Mouse (Mus musculus): ENCODE results near the gene Scn4b. TPM values are rescaled to one million over a fixed set of nuclear protein-coding genes. Genes with fewer than 3 reads are reported as not detected.

Scn4b gene
- polyA plus RNA-seq, 1 experiment = 0.91 TPM

DNA sequence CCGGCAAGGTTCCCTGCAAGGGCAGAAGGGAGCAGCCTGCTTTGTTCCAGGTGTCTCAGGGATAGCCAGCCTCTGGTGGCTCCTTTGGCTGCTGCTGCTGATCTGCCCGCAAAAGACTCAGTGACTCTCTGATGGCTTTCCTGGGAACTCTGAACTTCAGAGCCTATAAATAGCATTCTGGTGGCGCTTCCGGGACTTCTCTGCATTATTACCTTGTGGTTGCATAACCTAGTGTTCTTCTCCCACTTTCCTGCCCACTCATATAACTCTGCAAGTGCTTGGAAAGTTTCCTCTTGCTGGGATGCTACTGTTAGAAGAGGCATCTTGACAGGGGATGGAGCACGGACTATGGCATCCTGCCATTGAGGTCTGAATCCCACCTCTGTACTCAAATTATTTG lies 59.4 kb downstream of the Scn4b start:
- TF ChIP-seq CTCF (IDR thresholded peaks at IDR 0.05; ENCODE audit: extremely low read depth, insufficient read depth, insufficient read length, insufficient replicate concordance) = no peak
- no peak for TF ChIP-seq POLR2A (IDR thresholded peaks at IDR 0.05; ENCODE audit: low read depth, low read length)
- Histone ChIP-seq H3K36me3 (ENCODE audit: control insufficient read depth, insufficient read depth, low read length) (no peaks in the 10 kb centered on the region), H3K4me3 (ENCODE audit: extremely low read depth, insufficient read depth, insufficient read length) (no peak overlapping the region), H3K4me1 (ENCODE audit: control insufficient read depth, insufficient read depth, insufficient read length) (peaks cover 4% of the 10 kb centered on the region; the same call in 1 of the 2 replicates), H3K27me3 (ENCODE audit: control insufficient read depth, insufficient read depth, low read length) (no peaks in the 10 kb centered on the region), H3K27ac (ENCODE audit: insufficient read depth, low read length) (no peak overlapping the region)
- DNase-seq (ENCODE audit: low read depth in 1 of 2, low spot score in 2 of 2) = no peak
- WGBS = 71% methylated on average over 5 of the region's 5 CpGs

DNA sequence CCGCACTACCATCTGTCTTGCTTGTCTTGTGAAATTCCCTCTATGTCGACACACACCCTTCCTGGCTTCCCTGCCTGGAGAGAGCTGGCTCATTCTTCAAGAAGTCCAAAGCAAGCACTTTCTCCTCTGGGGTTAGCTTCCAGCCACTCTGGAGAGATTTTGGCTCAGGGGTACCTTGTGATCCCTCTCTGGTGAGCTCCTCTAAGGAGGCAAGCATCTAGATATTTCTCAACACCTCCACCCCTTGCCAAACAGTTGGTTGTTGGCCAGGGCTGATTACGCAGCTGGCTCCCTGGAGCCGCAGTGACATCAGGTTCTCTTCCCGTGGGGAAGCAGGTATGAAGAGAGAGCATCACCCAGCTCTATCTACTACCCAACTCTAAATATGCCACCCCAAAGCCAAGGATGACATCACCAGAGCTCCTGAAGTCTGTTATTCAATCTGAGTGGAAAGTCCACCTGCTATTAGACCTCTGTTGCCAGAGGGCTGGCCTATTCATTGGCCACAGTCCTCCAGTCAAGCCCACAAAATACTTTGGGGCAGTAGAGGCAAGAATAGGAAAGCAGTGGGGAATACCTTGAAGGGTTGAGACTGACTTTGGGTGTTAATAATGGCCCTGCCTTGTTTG lies 63.2 kb downstream of the Scn4b start:
- WGBS = 87% methylated on average over 5 of the region's 5 CpGs
- TF ChIP-seq CTCF (IDR thresholded peaks at IDR 0.05; ENCODE audit: extremely low read depth, insufficient read depth, insufficient read length, insufficient replicate concordance) (no peak), POLR2A (IDR thresholded peaks at IDR 0.05; ENCODE audit: low read depth, low read length) (no peak)
- H3K4me1 ChIP-seq (ENCODE audit: control insufficient read depth, insufficient read depth, insufficient read length) = peaks cover 4% of the 10 kb centered on the region; the same call in 1 of the 2 replicates
- no peak for DNase-seq (ENCODE audit: low read depth in 1 of 2, low spot score in 2 of 2)
- no peak overlapping the region for H3K4me3 ChIP-seq (ENCODE audit: extremely low read depth, insufficient read depth, insufficient read length)
- no peaks in the 10 kb centered on the region for H3K36me3 ChIP-seq (ENCODE audit: control insufficient read depth, insufficient read depth, low read length)
- H3K27me3 ChIP-seq (ENCODE audit: control insufficient read depth, insufficient read depth, low read length) = no peaks in the 10 kb centered on the region
- H3K27ac ChIP-seq (ENCODE audit: insufficient read depth, low read length) = no peak overlapping the region

DNA sequence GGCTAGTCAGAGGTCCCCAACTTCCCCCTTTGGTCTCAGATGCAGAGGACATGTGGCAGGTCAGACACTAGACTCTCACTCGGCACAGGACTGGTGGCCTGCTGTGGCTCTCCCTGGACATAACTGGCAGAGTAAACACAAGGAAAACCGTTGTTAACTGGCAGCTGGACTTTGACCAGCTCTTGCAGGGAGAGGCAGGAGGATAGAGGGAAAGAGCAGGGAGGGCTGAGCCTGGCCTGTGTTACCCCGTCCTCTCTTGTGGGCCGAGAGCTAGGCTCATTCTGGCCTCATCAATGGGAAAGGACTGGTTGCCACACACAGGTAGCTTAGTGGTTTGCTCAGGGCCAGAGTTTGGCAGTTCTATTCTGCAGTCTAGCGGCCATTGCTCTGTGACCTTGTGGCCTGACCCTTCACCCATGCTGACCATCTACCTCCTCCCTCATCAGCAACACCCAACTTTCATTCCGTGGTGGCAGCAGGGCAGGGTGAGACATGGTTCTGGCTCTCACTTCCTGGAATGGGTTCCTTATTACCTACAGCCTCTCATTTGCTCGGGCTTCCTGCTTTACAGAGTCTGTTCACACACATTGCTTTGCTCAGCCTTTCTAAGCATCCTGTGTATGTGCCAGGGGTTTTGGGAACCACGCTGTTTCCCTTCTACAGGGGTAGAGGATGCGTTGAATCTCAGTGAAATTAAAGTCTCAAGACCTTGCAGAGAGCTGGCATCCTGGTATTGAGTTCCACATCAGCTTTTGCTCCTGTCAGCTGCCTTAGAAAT lies 64.0 kb downstream of the Scn4b start:
- WGBS = 52% methylated on average over 9 of the region's 9 CpGs
- Histone ChIP-seq H3K27me3 (ENCODE audit: control insufficient read depth, insufficient read depth, low read length) (no peaks in the 10 kb centered on the region), H3K36me3 (ENCODE audit: control insufficient read depth, insufficient read depth, low read length) (no peaks in the 10 kb centered on the region), H3K27ac (ENCODE audit: insufficient read depth, low read length) (no peak overlapping the region), H3K4me3 (ENCODE audit: extremely low read depth, insufficient read depth, insufficient read length) (no peak overlapping the region), H3K4me1 (ENCODE audit: control insufficient read depth, insufficient read depth, insufficient read length) (peaks cover 4% of the 10 kb centered on the region; the same call in 1 of the 2 replicates)
- TF ChIP-seq POLR2A (IDR thresholded peaks at IDR 0.05; ENCODE audit: low read depth, low read length) (no peak), CTCF (IDR thresholded peaks at IDR 0.05; ENCODE audit: extremely low read depth, insufficient read depth, insufficient read length, insufficient replicate concordance) (no peak)
- no peak for DNase-seq (ENCODE audit: low read depth in 1 of 2, low spot score in 2 of 2)

Other genes starting within 250 kb of the Scn4b start
- gene Atp5l, start 217.7 kb upstream of the Scn4b start, polyA plus RNA-seq (2012; rRNA removed) = 65.8 and 79.4 TPM in 2 replicates
- 6.5 and 9.5 TPM in 2 replicates for gene Ube4a, start 172.8 kb upstream of the Scn4b start, polyA plus RNA-seq (2012; rRNA removed)
- gene Cd3g, start 158.0 kb upstream of the Scn4b start, polyA plus RNA-seq (2012; rRNA removed) = 12.8 and 14.5 TPM in 2 replicates
- 19.6 and 24.0 TPM in 2 replicates for gene Cd3d, start 156.6 kb upstream of the Scn4b start, polyA plus RNA-seq (2012; rRNA removed)
- 42.8 and 44.8 TPM in 2 replicates for gene Cd3e, start 128.8 kb upstream of the Scn4b start, polyA plus RNA-seq (2012; rRNA removed)
- 0.49 TPM in 2 replicates for gene Mpzl2, start 98.6 kb upstream of the Scn4b start, polyA plus RNA-seq (2012; rRNA removed)
- gene Mpzl3, start 83.2 kb upstream of the Scn4b start, polyA plus RNA-seq (2012; rRNA removed) = 1.7 and 2.2 TPM in 2 replicates
- 2.4 and 2.8 TPM in 2 replicates for gene Jaml, start 59.2 kb upstream of the Scn4b start, polyA plus RNA-seq (2012; rRNA removed)
- 0.97 and 1.8 TPM in 2 replicates for gene Scn2b, start 20.6 kb upstream of the Scn4b start, polyA plus RNA-seq (2012; rRNA removed)
- 0.37 and 0.45 TPM in 2 replicates for gene BC049352, start 43.6 kb downstream of the Scn4b start, polyA plus RNA-seq (2012; rRNA removed)
- gene Tmprss4, start 65.7 kb downstream of the Scn4b start, polyA plus RNA-seq (2012; rRNA removed) = 0.33 and 0.52 TPM in 2 replicates
- gene Il10ra, start 130.8 kb downstream of the Scn4b start, polyA plus RNA-seq (2012; rRNA removed) = 60.6 and 65.1 TPM in 2 replicates
- 0.20 and 0.25 TPM in 2 replicates for gene Tmprss13, start 180.7 kb downstream of the Scn4b start, polyA plus RNA-seq (2012; rRNA removed)
- gene Fxyd6, start 231.8 kb downstream of the Scn4b start, polyA plus RNA-seq (2012; rRNA removed) = 9.2 and 22.3 TPM in 2 replicates

Measured in spleen, adult 2 months (tissue).